Mouse (Mus musculus) MEL (cell line): ENCODE results near the gene Nt5c2.

Experiments used
- CTCF ChIP-seq, 3 experiments: IDR thresholded peaks in 2 of 3; conservative IDR thresholded peaks in 1 of 3; 2 replicates each; pipeline ENCODE4 v1.5.1; 2011 to 2012; ENCODE audit warnings: low read length in 3 of 3, low read depth in 2 of 3, mild to moderate bottlenecking in 2 of 3, improper control_type of control experiment in 1 of 3, inconsistent platforms in 1 of 3, mixed read lengths in 1 of 3, moderate library complexity in 1 of 3; ENCODE audit not compliant: control insufficient read depth in 1 of 3, insufficient read depth in 1 of 3, poor library complexity in 1 of 3, severe bottlenecking in 1 of 3
- ETS1 ChIP-seq: IDR thresholded peaks from 2 replicates; pipeline ENCODE4 v1.6.1; 2012; ENCODE audit warnings: low read depth, mild to moderate bottlenecking, inconsistent platforms, low read length, improper control_type of control experiment, moderate library complexity
- GATA1 ChIP-seq: IDR thresholded peaks from 2 replicates; pipeline ENCODE4 v1.6.1; 2011; ENCODE audit warnings: low read depth, low read length, improper control_type of control experiment
- MAZ ChIP-seq: IDR thresholded peaks from 2 replicates; pipeline ENCODE4 v1.6.1; 2012; ENCODE audit warnings: low read depth, mild to moderate bottlenecking, inconsistent platforms, low read length, improper control_type of control experiment
- POLR2A ChIP-seq, 2 experiments: IDR thresholded peaks; 2 replicates each; pipeline ENCODE4 v1.6.1; 2011 to 2012; ENCODE audit warnings: low read length in 2 of 2, mild to moderate bottlenecking in 2 of 2, control low read depth in 1 of 2, improper control_type of control experiment in 1 of 2, low read depth in 1 of 2, moderate library complexity in 1 of 2; ENCODE audit not compliant: control insufficient read depth in 1 of 2, insufficient read depth in 1 of 2, poor library complexity in 1 of 2
- RAD21 ChIP-seq: IDR thresholded peaks from 2 replicates; pipeline ENCODE4 v1.6.1; 2011; ENCODE audit warnings: mild to moderate bottlenecking, low read depth, low read length, improper control_type of control experiment
- TAL1 ChIP-seq: IDR thresholded peaks from 2 replicates; pipeline ENCODE4 v1.6.1; 2012; ENCODE audit warnings: mild to moderate bottlenecking, inconsistent platforms, low read length, moderate library complexity, mixed read lengths
- TBP ChIP-seq: IDR thresholded peaks from 2 replicates; pipeline ENCODE4 v1.8.0; 2011; ENCODE audit warnings: low read depth, low read length, improper control_type of control experiment
- TCF12 ChIP-seq: IDR thresholded peaks from 2 replicates; pipeline ENCODE4 v1.6.1; 2014; ENCODE audit warnings: low read depth, mild to moderate bottlenecking, inconsistent platforms, low read length, improper control_type of control experiment, moderate library complexity
- USF1 ChIP-seq: IDR thresholded peaks from 2 replicates; pipeline ENCODE4 v1.6.1; 2014; ENCODE audit warnings: low read depth, mild to moderate bottlenecking, inconsistent platforms, low read length, improper control_type of control experiment, moderate library complexity
- USF2 ChIP-seq, 2 experiments: IDR thresholded peaks; 2 replicates each; pipeline ENCODE4 v1.6.1; 2011 to 2012; ENCODE audit warnings: improper control_type of control experiment in 2 of 2, low read length in 2 of 2, borderline replicate concordance in 1 of 2, inconsistent platforms in 1 of 2, low read depth in 1 of 2, mild to moderate bottlenecking in 1 of 2; ENCODE audit not compliant: insufficient read depth in 1 of 2
- ZC3H11A ChIP-seq: IDR thresholded peaks from 2 replicates; pipeline ENCODE4 v1.6.1; 2012; ENCODE audit warnings: low read depth, mild to moderate bottlenecking, inconsistent platforms, low read length, improper control_type of control experiment

DNA sequence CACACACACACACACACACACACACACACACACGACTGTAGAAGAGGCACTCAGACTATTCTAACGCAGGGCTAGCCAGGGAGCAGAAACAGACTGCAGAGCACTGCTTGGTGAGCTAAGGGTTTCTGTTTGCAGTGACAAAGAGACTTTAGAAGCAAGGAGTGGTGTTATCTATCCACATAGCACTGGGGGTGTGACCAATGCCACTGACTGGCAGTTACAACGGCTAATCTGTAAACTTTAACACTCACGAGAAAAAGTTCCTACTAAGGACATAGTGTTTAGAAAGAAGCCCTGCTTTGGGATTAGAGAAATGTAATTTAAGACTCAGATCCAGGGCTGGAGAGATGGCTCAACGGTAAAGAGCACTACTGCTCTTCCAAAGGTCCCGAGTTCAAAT is 15.2 kb downstream of the Nt5c2 start:
- TF ChIP-seq MAZ: no peak
- TF ChIP-seq POLR2A (IDR thresholded peaks at IDR 0.05; ENCODE audit: control insufficient read depth in 1 of 2, insufficient read depth in 1 of 2, low read depth in 1 of 2, low read length in 2 of 2, poor library complexity in 1 of 2): peak in 1 of 2 experiments; percentile 70; a peak in 2 of 4 replicates
- TF ChIP-seq TBP: peak; percentile 92; the same call in 1 of the 2 replicates
- TF ChIP-seq CTCF (IDR thresholded peaks at IDR 0.05 in 2 of 3, conservative IDR thresholded peaks at IDR 0.05 in 1 of 3; ENCODE audit: control insufficient read depth in 1 of 3, insufficient read depth in 1 of 3, low read depth in 2 of 3, low read length in 3 of 3, poor library complexity in 1 of 3, severe bottlenecking in 1 of 3): no peak
- peak; percentile 5; the same call in 1 of the 2 replicates for TF ChIP-seq TAL1
- peak; percentile 95 for TF ChIP-seq GATA1
- no peak for TF ChIP-seq USF2 (IDR thresholded peaks at IDR 0.05; ENCODE audit: borderline replicate concordance in 1 of 2, insufficient read depth in 1 of 2, low read depth in 1 of 2, low read length in 2 of 2)
- no peak for TF ChIP-seq USF1
- TF ChIP-seq ETS1: peak; percentile 72
- TF ChIP-seq ZC3H11A: no peak
- peak; percentile 79 for TF ChIP-seq TCF12
- no peak for TF ChIP-seq RAD21
